Mouse (Mus musculus): ENCODE measurements around the gene Rassf2.

DNA sequence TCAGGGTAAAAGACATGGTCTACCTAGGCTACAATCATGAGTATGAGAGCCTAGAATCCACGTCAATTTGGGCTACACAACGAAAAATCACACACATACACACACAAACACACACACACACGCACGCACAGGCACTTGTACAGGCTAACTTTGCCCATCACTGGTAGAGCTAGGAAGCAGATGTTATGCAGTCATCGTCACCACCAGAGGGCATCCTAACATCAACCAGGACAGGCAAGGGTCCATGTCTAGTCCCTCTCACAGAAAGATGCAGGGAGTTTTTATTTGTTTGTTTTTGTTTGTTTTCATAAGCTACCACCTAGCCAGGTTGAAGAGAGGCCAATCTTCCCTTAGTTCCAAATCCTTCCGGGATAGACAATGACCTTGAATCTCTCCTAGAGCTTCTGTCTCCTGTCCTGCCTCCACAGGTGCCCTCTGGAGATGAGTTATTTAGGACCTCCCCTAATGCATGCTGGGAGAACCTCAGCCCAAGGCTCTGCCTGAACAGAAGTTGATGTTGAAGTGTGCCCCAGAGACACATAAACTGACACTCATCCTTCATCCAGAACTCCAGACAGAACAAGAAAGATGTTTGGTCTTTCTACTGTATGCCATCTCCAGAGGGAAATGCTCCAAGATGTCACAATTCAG is 47.4 kb downstream of the Rassf2 start:
- TF ChIP-seq POLR2A (IDR thresholded peaks at IDR 0.05; ENCODE audit: borderline replicate concordance, extremely low read depth, insufficient read depth, insufficient read length, poor library complexity, severe bottlenecking) (no peak), CTCF (IDR thresholded peaks at IDR 0.05; ENCODE audit: borderline replicate concordance, extremely low read depth, insufficient read depth, insufficient read length) (peak; percentile 87)

All from brain, embryonic 14.5 days (tissue).